Mouse (Mus musculus): ENCODE data around the gene Ulk4.

GRCm38 (mm10) chr9:121032322-121032964 is 244.6 kb downstream of the Ulk4 start:
- TF ChIP-seq POLR2A (IDR thresholded peaks at IDR 0.05; ENCODE audit: control insufficient read depth, extremely low read depth, insufficient read depth, low read length, poor library complexity) (no peak), CTCF (IDR thresholded peaks at IDR 0.05; ENCODE audit: borderline replicate concordance, control insufficient read depth, extremely low read depth, insufficient read depth, low read length, poor library complexity) (no peak)

Measured in thymus, adult 2 months (tissue).